Mouse (Mus musculus) erythroblast, embryonic 14.5 days (primary cell): ENCODE data around the gene Atp2c1.

ENCODE experiments used
- GATA1 ChIP-seq: IDR thresholded peaks from 2 replicates; pipeline ENCODE4 v1.6.1; 2012; ENCODE audit warnings: low read length, inconsistent platforms, mixed read lengths
- TAL1 ChIP-seq: IDR thresholded peaks from 3 replicates; pipeline ENCODE4 v1.6.1; 2012; ENCODE audit warnings: low read length, inconsistent platforms, mixed read lengths

DNA sequence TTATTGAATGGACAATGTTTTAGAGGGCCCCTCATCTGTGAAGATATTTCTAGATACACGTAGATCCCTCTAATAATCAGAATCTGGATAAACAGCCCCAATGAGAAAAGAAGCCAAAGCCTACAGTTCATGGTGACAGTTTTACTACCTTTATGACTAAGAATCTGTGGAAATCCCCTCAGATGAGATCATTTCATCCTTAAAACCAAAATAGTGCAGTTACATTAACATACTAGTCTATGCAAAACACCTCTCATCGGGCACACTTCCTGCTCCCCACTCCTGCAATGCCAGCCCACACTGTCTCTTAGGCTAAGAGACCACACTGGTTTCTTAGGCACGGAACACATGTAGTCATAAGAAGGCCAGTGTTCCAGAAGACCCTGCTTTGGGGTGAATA, 158.5 kb downstream of the Atp2c1 start:
- TF ChIP-seq TAL1 (no peak), GATA1 (no peak)
